Mouse (Mus musculus) c-Kit-positive CD71-negative TER-119-negative erythroid progenitor cells, embryonic 14.5 days (primary cell): ENCODE results near the gene Ralgps2.

Source experiments
- DNase-seq: peaks from one replicate; pipeline ENCODE4 v3.0.0-alpha.2; 2013; ENCODE audit warnings: low read depth

Ralgps2 gene

GRCm38 (mm10) chr1:156939251-156940141 lies at the start of gene Ralgps2:
TSS of gene Ralgps2 (minus strand) at chr1:156939626.
- DNase-seq: no peak

GRCm38 (mm10) chr1:156987576-156987975 lies 48.1 kb upstream of the Ralgps2 start:
- DNase-seq: no peak

- no peak for DNase-seq
Measured at GRCm38 (mm10) chr1:156986641-156987345, 47.4 kb upstream of the Ralgps2 start.

- DNase-seq: no peak
Measured at GRCm38 (mm10) chr1:156985657-156986640, 46.5 kb upstream of the Ralgps2 start.

GRCm38 (mm10) chr1:156983009-156983870 lies 43.8 kb upstream of the Ralgps2 start:
- DNase-seq: no peak

GRCm38 (mm10) chr1:156981975-156982374 lies 42.5 kb upstream of the Ralgps2 start:
- DNase-seq: no peak

- no peak for DNase-seq
Measured at GRCm38 (mm10) chr1:156979722-156980121, 40.3 kb upstream of the Ralgps2 start.

- DNase-seq: no peak
Measured at GRCm38 (mm10) chr1:156978656-156979055, 39.2 kb upstream of the Ralgps2 start.

- no peak for DNase-seq
Measured at GRCm38 (mm10) chr1:156973857-156974256, 34.4 kb upstream of the Ralgps2 start.

GRCm38 (mm10) chr1:156972391-156972790 lies 33.0 kb upstream of the Ralgps2 start:
- DNase-seq: no peak

- DNase-seq: no peak
Measured at GRCm38 (mm10) chr1:156971206-156971811, 31.9 kb upstream of the Ralgps2 start.

GRCm38 (mm10) chr1:156970641-156971040 lies 31.2 kb upstream of the Ralgps2 start:
- DNase-seq: no peak

GRCm38 (mm10) chr1:156968107-156968506 lies 28.7 kb upstream of the Ralgps2 start:
- no peak for DNase-seq

- DNase-seq: no peak
Measured at GRCm38 (mm10) chr1:156964586-156964932, 25.1 kb upstream of the Ralgps2 start.

- no peak for DNase-seq
Measured at GRCm38 (mm10) chr1:156963871-156964585, 24.6 kb upstream of the Ralgps2 start.

- DNase-seq: no peak
Measured at GRCm38 (mm10) chr1:156961481-156962265, 22.2 kb upstream of the Ralgps2 start.

- DNase-seq: no peak
Measured at GRCm38 (mm10) chr1:156959004-156959403, 19.6 kb upstream of the Ralgps2 start.

GRCm38 (mm10) chr1:156957360-156957759 lies 17.9 kb upstream of the Ralgps2 start:
- DNase-seq: no peak
